In genomic region chr11:59918014-59918413, GRCm38 (mm10) we compare ENCODE assay signal across 15 mouse cellular contexts. TPM values are rescaled to one million over a fixed set of nuclear protein-coding genes. Genes with fewer than 3 reads are reported as not detected.
DNase-seq lines count a peak whose midpoint lies in the region; ATAC-seq and TF ChIP-seq lines count a peak whose summit lies in the region.
"Had no signal": no experiment of that assay in that cellular context is flagged by ENCODE, and none has a peak within 500 bp of the region (broad histone marks: within the 10 kb centered on the region; RNA-seq: fewer than 3 reads in every experiment).

No protein-coding gene starts in this region.

- peaks cover 3% of the 10 kb centered on the region; the same call in 1 of the 2 replicates for H3K4me1 ChIP-seq in intestine, embryonic 16.5 days (ENCODE audit: control insufficient read depth, insufficient read depth, low read length)
- H3K4me1 ChIP-seq in intestine, embryonic 15.5 days (replicated peaks): peaks cover 3% of the 10 kb centered on the region; the same call in 1 of the 2 replicates
- peaks cover 8% of the 10 kb centered on the region for H3K4me1 ChIP-seq in heart, adult 2 months (ENCODE audit: control insufficient read depth, insufficient read depth, low read length)
- H3K4me1 ChIP-seq: hindbrain, embryonic 15.5 days had no signal

- TF ChIP-seq EP300 in heart, adult 2 months (IDR thresholded peaks at IDR 0.05; ENCODE audit: insufficient read depth, low read depth, low read length): no peak

- no peak overlapping the region for H3K4me3 ChIP-seq in intestine, embryonic 16.5 days (ENCODE audit: low read length)
- H3K4me3 ChIP-seq in intestine, embryonic 15.5 days (replicated peaks): no peak overlapping the region
- no peak overlapping the region for H3K4me3 ChIP-seq in heart, adult 2 months
- H3K4me3 ChIP-seq in left cerebral cortex, adult 2 months: no peak overlapping the region
- H3K4me3 ChIP-seq: forebrain, embryonic 10.5 days; hindbrain, embryonic 15.5 days; limb, embryonic 13.5 days; myocyte had no signal

- DNase-seq in 416B (ENCODE audit: low read depth): peak; percentile 26
- peak in 1 of 2 experiments; percentile 60 for DNase-seq in heart, adult 2 months
- peak; percentile 38 for DNase-seq in heart, postnatal 4 days
- DNase-seq in left cerebral cortex, adult 2 months (ENCODE audit: extremely low spot score in 1 of 2, low spot score in 2 of 2): no peak
- DNase-seq in cerebellum, postnatal 36 days: no peak
- DNase-seq: adrenal gland, postnatal 10 days; embryo, embryonic 11 days had no signal

- no peak overlapping the region for H3K9ac ChIP-seq in intestine, embryonic 16.5 days (ENCODE audit: low read depth, low read length)
- no peak overlapping the region for H3K9ac ChIP-seq in intestine, embryonic 15.5 days
- no peak overlapping the region for H3K9ac ChIP-seq in heart, adult 2 months (ENCODE audit: low read depth, low read length)
- H3K9ac ChIP-seq: hindbrain, embryonic 15.5 days; limb, embryonic 13.5 days had no signal

- no peak overlapping the region for H3K27ac ChIP-seq in intestine, embryonic 16.5 days (ENCODE audit: low read length)
- H3K27ac ChIP-seq in intestine, embryonic 15.5 days: no peak overlapping the region
- H3K27ac ChIP-seq in heart, adult 2 months: peak overlapping the region; percentile 75
- no peak overlapping the region for H3K27ac ChIP-seq in left cerebral cortex, adult 2 months
- H3K27ac ChIP-seq: forebrain, embryonic 10.5 days; hindbrain, embryonic 15.5 days; limb, embryonic 13.5 days had no signal

- intact Hi-C loops in heart, adult 2 months (cut with DNase I): no loop called here
- intact Hi-C loops in left cerebral cortex, adult 2 months (cut with DNase I): no loop called here

- 46% methylated on average over 4 of the region's 4 CpGs for WGBS in intestine, embryonic 16.5 days
- WGBS in intestine, embryonic 15.5 days: 34% methylated on average over 4 of the region's 4 CpGs
- 3% methylated on average over 4 of the region's 4 CpGs for WGBS in heart, adult 2 months

- no peaks in the 10 kb centered on the region for H3K9me3 ChIP-seq in intestine, embryonic 16.5 days (ENCODE audit: control insufficient read depth, low read length)
- H3K9me3 ChIP-seq in intestine, embryonic 15.5 days: no peaks in the 10 kb centered on the region
- H3K9me3 ChIP-seq: forebrain, embryonic 10.5 days; hindbrain, embryonic 15.5 days; limb, embryonic 13.5 days had no signal

- TF ChIP-seq CTCF in heart, adult 2 months (IDR thresholded peaks at IDR 0.05): no peak
- TF ChIP-seq CTCF in left cerebral cortex, adult 2 months (IDR thresholded peaks at IDR 0.05): no peak

- TF ChIP-seq POLR2A in heart, adult 2 months (IDR thresholded peaks at IDR 0.05; ENCODE audit: insufficient read depth, low read depth, low read length): no peak

- no peak overlapping the region for H3K4me2 ChIP-seq in intestine, embryonic 16.5 days (ENCODE audit: low read depth, low read length)
- H3K4me2 ChIP-seq in intestine, embryonic 15.5 days (replicated peaks): no peak overlapping the region
- H3K4me2 ChIP-seq: hindbrain, embryonic 15.5 days; limb, embryonic 13.5 days had no signal

- no peaks in the 10 kb centered on the region for H3K27me3 ChIP-seq in intestine, embryonic 16.5 days (replicated peaks; ENCODE audit: control insufficient read depth, insufficient read depth, low read length)
- H3K27me3 ChIP-seq in intestine, embryonic 15.5 days (replicated peaks): no peaks in the 10 kb centered on the region
- H3K27me3 ChIP-seq in heart, adult 2 months (ENCODE audit: control insufficient read depth, insufficient read depth, low read length): no peaks in the 10 kb centered on the region
- H3K27me3 ChIP-seq: hindbrain, embryonic 15.5 days; Patski had no signal

- H3K79me2 ChIP-seq in heart, adult 2 months (replicated peaks; ENCODE audit: control insufficient read depth, insufficient read depth, low read length): no peaks in the 10 kb centered on the region

- peak; percentile 52; the same call in 1 of the 2 replicates for ATAC-seq in intestine, embryonic 16.5 days
- no peak for ATAC-seq in intestine, embryonic 15.5 days
- no peak for ATAC-seq in megakaryocyte-erythroid progenitor cell, adult 5-6 weeks (replicated peaks; ENCODE audit: low FRiP score, low TSS enrichment, poor library complexity, severe bottlenecking)
- ATAC-seq: Patski had no signal

- H3K36me3 ChIP-seq in intestine, embryonic 16.5 days (ENCODE audit: control insufficient read depth, insufficient read depth, low read length): no peaks in the 10 kb centered on the region
- no peaks in the 10 kb centered on the region for H3K36me3 ChIP-seq in intestine, embryonic 15.5 days
- peaks cover 8% of the 10 kb centered on the region; the same call in 1 of the 2 replicates for H3K36me3 ChIP-seq in heart, adult 2 months (ENCODE audit: control insufficient read depth, insufficient read depth, low read length)
- H3K36me3 ChIP-seq: forebrain, embryonic 10.5 days; hindbrain, embryonic 15.5 days; limb, embryonic 13.5 days had no signal

RNA-seq across cellular contexts. Expression of gene Med9, which starts 30.0 kb away (rescaled TPM):
- 33.0 and 33.4 TPM in 2 replicates for polyA plus RNA-seq in intestine, embryonic 16.5 days (2015; fragmentation: Nextera tagmentation; extraction: Ambion mirVana)
- polyA plus RNA-seq in intestine, embryonic 15.5 days (2015; fragmentation: Nextera tagmentation; extraction: Ambion mirVana): 34.5 and 35.6 TPM in 2 replicates
- total RNA-seq in heart, adult 2 months (2021): 10 to 100 TPM; 24.0 to 25.5 TPM
- 24.0 and 28.1 TPM in 2 replicates for polyA plus RNA-seq in heart, adult 2 months (2012; rRNA removed)
- 10 to 100 TPM; 27.5 to 30.2 TPM for total RNA-seq in heart, postnatal 4 days (2021)
- 23.6 and 25.8 TPM in 2 replicates for total RNA-seq in megakaryocyte-erythroid progenitor cell, adult 5-6 weeks (2014; fragmentation: Nextera tagmentation)
- total RNA-seq in megakaryocyte-erythroid progenitor cell, adult 5-6 weeks (2017): 32.9 and 33.8 TPM in 2 replicates
- total RNA-seq in left cerebral cortex, adult 2 months (2021): 10 to 100 TPM; 40.6 to 40.9 TPM

RNA-seq across cellular contexts. Expression of gene Rasd1, which starts 46.7 kb away (rescaled TPM):
- polyA plus RNA-seq in intestine, embryonic 16.5 days (2015; fragmentation: Nextera tagmentation; extraction: Ambion mirVana): 2.0 and 2.3 TPM in 2 replicates
- polyA plus RNA-seq in intestine, embryonic 15.5 days (2015; fragmentation: Nextera tagmentation; extraction: Ambion mirVana): 2.1 and 2.6 TPM in 2 replicates
- 1 to 10 TPM; 5.7 to 6.6 TPM for total RNA-seq in heart, adult 2 months (2021)
- polyA plus RNA-seq in heart, adult 2 months (2012; rRNA removed): 4.6 and 6.8 TPM in 2 replicates
- 1 to 10 TPM; 4.0 to 4.4 TPM for total RNA-seq in heart, postnatal 4 days (2021)
- 0.89 TPM in 1 of 2 replicates, not detected in the other for total RNA-seq in megakaryocyte-erythroid progenitor cell, adult 5-6 weeks (2014; fragmentation: Nextera tagmentation)
- 2.6 TPM in 1 of 2 replicates, not detected in the other for total RNA-seq in megakaryocyte-erythroid progenitor cell, adult 5-6 weeks (2017)
- 10 to 100 TPM; 12.0 to 20.5 TPM for total RNA-seq in left cerebral cortex, adult 2 months (2021)

Comparison
In these comparisons a context has a peak if more than half of its experiments do, and no peak if none do; other contexts are left out.
1. DNase-seq: peak in 416B (single experiment) and heart, postnatal 4 days (single experiment); none in left cerebral cortex, adult 2 months (0 of 2) and cerebellum, postnatal 36 days (0 of 2).